Mouse (Mus musculus): ENCODE measurements at regions not wholly inside any gene's neighbourhood (a gene's known extent, or its start where the extent isn't known, plus 50 kb on each side); places are given as distances from the start of the nearest gene placed in this dataset.

DNA sequence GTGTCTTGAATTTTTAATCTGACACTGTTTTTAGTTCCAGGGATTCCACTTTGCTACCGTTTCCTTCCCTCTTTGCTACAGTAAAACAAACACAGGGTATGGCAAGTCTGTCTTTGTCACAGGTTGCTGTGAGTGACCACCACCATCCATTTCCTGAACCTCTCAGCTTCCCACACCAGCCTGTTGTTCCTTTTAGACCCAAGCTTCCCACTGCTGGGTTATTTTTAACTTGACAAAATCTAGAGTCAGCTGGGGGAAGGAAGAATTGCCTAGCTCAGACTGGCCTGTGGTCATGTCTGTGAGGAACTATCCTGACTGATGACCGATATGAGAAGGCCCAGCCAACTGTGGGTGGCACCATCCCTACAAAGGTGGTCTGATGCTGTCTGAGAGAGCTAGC lies 239.4 kb upstream of the Myt1l start:
- DNase-seq, result no peak

DNA sequence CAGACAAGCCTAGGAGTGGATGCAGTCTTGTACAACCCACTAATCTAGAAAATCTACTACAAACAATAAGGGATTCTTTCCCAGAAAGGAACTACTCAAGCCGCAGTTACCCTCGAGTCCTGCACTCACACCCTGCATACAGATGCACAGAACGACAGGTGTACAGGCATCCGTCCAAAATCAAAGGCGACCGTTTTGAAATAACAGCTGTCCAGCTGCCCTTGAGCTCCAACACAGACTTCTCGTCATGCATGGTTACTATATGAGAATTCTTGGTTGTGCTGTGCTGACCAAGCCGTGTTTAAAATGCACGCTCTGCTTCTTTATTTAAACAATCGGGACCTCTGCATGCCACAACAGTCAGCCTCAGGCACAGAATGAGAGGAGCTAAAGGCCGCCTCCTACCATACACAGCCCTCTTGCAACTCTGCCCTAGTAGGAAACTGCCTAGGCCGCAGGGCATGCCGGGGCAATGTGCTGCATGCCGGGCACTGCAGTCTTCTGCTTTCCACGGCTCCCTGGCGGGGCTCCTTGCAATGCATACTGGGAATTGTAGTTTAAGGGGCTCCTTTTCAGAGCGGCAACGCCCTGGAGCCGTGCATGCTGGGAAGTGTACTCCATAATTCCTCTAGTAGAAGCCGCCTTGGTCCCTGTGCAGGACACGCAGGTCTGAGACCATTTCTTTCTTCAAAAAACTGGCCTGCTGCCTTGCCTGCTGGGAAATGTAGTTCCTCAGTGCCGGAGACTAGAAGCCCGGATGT lies 237.4 kb upstream of the Myt1l start:
- DNase-seq, result peak; percentile 93 to 96

DNA sequence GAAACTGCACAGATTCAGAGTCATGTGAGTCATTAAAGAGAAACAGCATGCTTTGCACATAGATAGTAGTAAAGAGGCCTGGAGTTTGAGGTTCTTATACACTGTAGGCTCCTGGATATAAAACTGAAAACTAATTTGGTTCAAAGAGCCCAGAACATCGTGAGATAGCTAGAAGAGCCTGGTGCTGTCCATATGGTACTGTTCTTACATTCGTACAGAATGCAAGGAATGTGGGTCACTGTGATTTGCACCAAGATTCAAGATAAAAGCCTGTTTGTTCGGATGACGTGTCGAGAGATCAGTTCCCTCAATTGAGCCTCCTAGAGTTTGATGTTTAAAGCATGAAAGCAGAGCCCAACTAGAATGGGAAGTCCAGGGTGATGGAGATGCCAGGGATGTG lies 230.2 kb upstream of the Myt1l start:
- no peak for DNase-seq

DNA sequence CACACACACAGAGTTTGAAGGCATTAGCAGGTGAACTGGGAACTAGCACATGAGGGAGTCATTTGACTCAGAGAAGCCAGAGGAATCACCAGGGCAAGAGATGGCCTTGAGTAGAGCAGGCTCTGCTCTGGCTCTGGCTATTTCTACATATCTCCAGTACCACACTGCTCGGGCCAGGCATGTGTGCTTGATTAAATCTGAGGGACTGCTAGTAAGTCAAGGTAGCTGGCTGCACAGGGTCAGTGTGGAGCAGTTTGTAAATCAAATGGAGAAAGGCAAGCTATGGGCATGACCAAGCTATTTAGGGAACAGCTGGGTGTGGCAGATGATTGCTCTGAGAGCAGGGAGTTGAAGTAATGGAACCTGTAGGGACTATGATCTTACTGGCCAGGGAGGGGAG lies 212.5 kb upstream of the Myt1l start:
- DNase-seq, result no peak

DNA sequence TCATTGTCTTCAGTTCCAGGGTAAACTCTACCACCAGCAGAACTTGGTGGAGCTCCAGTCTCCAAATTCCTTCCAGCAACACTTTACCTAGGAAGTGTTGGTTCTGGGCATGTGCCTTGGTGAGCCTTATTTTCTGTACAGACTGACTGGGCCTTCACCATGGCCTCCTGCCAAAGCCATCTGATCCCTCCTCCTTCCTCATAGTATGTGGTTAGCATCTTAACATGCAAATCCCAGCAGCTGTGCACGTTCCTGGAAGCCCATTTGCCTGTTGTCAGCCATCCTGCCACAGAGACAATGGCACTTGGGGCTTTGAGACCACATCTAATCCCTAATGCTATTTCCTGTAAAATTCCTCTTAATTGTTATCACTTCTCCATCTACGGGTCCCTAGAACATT lies 206.7 kb upstream of the Myt1l start:
- DNase-seq, result no peak

DNA sequence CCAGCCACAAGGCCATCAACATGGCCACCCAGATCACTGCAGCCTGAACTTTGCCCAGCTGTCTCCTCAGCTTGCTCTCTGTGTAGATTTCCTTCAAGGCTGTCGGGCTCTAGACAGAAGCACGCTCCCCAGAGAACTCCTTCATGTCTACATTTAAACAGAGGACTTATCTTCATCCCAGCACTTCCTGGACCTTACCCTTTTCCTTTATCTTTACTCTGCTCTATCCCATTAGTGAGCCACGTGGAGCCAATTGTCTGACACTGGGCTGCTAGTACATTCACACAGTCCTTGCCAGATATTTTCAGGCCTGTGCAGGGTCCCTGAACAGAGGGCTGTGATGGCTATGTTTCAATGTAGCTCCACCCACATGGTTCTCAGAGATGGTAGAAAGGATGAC lies 204.7 kb upstream of the Myt1l start:
- no peak for DNase-seq

DNA sequence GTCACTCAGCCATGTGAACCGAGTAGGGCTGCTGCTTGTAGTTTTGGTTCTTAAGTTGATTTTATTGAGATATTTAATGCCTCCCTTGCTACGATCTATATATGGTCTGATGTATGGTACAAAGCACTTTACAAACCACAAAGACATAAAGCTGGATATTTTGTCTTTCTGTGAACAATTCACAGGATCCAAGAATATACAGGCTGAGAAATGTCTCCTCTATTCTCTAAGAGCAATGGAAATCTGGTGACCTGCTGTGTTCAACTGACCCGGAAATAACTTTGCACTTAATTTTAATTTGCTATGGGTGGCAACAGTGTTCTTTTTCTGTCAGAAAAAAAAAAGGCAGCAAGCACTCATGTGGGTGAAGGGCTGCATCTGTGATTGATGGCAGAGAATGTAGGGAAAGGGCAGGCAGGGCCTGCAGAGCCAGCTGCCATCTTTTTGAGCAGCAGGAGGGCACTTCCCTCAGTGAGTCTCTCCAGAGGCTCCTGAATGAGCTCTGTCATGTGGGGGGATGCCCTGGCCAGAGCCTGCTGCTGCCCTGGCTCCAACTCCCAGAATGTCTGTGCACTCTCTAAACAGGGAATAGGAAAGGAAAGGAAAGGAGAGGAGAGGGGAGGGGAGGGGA lies 192.2 kb upstream of the Myt1l start:
- no peak for DNase-seq

DNA sequence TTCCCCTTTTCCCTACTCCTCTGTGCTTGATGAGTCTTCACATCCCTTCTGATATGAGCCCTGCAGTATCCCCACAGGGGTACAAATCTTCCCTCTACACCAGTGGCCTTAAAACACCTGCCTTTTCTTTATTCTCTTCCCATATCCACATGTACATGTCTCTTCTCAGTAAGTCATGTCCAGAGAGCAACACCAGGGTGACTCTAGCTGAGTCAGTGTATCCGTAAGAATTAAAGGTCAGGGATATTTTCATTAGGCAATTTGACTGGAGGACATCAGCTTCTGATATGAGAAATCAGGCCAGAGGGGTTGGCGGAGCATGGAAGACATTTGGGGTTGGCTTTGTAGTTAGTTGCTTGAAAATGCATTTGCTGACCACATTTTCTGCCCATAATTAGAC lies 190.8 kb upstream of the Myt1l start:
- DNase-seq, result no peak

DNA sequence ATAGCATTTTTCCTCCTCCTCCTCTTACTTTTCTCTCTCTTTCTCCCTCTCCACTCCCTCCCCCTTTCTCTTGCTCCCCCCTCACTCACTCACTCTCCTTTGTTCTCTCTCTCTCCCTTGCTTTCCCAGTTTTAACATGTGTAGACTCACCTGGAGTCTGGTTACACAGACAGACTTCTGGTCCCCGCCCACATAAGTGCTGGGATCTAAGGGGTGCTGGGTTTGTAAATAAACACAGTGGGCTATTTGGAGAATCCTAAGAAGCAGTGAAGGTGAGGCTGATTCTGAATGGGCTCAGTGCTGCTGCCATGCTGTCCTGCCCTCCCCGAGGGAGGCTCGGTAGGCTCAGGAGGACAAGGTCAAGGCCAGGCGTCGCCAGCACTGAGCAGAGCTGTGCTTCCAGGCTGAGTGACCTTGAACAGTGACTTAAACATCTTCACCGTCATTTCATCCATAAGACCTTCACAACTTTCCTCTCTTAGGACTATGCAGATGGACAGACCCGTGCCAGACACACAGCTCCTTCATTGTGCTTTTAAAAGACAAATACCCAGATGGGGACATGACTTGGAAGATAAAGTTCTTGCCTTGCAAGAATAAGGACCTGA lies 186.7 kb upstream of the Myt1l start:
- no peak for DNase-seq

DNA sequence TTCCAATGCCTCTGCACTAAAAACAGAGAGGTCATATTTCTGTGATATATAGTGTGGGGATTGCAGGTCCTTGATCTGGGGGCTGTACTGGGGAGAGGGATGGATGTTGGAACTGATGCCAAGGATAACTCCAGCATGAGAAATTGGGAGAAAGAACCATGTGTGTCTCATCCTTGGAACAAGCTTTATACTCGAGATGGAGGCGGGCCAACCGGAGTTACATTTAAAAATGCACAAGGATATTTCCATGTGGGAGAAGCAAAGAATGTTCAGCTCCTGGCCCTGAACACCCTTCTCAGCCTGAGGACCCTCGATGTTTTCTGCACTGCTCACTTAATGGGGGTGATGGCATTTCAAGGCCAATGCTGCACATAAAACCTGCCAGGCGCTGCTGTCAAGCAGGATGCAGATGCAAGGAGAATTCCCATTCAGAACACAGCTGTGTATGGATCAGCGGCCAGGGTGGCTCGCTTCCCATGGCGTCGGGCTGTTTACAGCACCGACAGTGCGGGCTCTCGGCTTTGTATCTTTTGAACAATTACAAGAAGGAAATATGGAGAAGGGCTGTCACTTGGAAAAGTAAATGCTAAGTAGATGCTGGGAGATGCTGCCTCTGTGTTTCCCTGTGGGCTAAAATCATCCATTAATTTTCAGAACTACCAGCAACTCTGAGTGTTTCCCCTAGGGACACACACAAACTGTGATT lies 184.9 kb upstream of the Myt1l start:
- DNase-seq, result peak in 1 of 2 experiments; percentile 7

DNA sequence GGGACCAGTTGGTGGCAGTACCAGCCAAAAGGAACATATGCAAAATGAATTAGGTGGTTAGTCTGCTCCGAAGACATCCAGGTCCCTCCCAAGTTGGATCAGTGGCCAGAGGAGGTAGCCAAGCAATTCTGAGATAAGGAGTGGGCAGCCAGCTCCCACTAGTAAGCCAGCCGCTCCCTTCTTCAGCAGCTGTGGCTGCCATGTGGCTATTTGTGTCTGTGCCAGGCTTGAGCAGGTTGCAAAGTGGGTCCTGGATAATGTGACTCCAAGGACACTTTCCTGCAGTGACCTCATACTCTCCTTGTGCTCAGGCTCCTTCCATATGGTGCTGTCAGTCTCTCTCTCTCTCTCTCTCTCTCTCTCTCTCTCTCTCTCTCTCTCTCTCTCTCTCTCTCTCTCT lies 179.5 kb upstream of the Myt1l start:
- no peak for DNase-seq

DNA sequence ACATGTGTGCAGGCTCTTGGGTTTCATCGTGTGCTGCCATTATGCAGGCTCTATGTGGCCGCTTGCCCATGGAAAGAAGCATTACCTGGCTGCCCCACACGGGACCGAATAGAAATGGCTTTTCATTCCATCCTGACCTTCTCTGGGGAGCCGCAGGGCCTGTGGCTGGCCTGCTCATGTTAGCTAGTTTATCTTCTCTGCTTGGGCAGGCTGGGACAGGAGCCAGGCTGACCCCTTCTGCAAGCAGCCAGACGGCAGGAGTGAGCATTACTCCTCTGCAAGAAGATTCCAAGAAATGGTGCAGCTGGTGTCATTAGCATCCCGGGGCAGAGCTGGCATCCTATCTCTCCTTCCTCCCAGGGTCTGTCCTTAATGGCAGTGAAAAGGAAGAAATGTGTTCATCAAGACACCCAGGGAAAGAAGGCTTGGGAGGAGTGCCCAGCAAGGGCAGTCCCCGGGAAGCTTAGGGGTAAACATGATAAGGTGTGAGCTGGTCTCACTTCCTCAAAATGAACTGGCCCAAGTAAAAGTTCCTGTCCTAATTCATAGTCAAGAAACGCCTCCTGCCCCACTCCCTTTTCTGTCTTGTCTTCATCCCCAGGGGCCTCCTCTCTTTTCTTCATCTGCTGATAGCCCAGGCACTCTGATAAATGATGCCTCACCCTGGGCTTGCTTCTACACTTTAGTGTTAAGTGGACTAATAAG lies 178.9 kb upstream of the Myt1l start:
- DNase-seq, result peak; percentile 22 to 25

DNA sequence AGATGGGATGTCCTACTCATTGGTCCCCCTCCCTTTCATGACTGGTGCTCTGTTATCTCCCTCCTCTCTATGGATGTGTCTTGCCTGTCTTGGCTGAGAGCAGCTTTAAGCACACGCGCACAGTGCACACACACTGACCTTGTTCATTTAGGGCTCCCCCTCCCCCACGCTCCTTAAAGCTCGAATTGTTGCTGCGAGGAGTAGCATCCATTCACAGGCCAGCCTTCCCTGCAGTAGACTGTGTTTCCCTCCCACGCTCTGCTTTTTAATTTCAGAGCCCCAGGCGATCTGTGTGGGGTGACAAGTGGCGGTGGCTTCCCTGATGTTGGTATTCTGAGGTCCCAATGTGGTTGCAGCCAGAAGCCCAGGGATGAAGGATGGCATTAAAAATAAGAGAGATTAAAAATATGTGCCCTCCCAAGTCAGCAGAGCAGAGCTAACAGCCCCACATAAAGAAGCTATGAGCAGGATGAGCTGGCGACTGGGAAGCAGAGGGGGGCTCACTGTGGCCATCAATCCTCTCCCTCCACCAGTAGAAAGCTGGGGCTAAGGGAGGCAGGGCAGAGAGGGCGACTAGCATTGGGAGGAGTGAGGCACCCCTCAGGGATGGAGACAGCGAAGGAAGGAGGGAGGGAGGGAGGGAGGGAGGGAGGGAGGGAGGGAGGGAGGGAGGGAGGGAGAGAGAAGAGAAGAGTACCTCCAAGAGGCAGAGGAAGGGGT lies 174.2 kb upstream of the Myt1l start:
- DNase-seq, result peak; percentile 23 to 43

DNA sequence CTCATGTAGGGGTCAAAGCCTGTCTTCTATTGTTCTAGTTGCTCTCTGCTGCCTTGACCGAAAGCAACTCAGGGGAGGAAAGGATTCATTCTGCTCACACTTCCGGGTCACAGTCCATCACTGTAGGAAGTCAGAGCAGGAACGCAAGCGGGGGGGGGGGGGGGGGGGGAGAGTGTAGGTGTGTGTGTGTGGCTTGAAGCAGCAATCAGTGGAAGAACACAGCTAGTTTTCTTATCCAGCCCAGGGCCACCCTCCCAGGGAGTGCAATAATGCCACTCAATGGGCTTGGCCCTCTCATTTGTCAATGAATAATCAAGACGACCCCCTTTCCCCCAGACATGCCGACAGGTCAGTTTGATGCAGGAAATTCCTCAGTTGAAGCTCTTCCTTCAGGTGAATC lies 173.4 kb upstream of the Myt1l start:
- no peak for DNase-seq

DNA sequence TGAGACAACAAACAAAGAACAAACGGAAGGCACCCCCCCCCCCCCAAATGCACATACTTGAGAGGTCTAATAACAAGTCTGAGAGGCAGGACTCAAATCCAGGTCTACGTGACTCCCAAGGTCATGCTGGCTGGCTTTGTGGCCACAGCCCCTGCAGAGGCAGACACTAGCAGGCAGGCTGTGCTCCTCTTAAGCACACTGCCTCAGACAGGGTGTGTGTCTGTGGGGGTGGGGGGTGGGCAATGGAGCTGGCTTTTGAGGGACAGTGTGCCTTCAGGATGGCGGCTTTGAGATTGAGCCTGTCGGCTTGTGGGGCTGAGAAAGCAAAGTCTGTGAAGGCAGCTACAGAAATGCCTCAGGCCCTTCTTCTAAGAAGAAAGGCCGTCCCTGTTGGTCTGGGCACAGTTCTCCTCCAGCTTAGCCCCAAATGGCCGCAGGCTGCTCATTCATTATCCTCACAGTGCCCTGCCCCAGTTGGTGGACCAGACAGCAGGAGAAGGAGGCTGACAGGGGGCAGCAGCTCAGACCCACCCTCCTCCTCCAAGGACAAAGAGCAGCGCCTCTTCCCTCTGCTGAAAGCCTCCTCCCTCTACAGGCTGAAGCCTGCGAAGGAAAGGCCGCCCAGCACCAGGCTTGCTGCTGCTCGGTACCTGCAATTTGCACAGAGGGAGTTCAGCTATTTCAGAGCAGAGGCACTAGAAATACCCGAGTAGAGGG lies 171.3 kb upstream of the Myt1l start:
- peak in 1 of 2 experiments; percentile 22 for DNase-seq

DNA sequence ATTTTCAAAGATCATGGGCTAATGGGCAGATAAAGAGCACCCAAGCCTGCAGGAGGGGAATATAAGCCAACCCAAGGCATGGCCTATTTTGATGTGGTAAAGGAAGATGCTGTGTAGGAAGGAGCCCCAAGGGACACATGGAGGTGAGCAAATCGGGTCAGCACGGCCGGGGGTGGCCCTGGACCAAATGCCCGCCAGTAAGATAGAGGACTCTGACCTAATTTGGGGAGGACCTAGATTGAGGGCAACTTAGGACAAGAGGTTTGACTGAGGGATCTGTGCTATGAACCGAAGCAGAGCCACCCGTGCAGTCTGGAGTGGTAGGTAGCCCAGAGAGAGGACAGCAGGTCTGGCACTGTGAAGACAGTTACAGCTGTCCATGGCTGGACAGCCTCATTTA lies 166.9 kb upstream of the Myt1l start:
- no peak for DNase-seq

DNA sequence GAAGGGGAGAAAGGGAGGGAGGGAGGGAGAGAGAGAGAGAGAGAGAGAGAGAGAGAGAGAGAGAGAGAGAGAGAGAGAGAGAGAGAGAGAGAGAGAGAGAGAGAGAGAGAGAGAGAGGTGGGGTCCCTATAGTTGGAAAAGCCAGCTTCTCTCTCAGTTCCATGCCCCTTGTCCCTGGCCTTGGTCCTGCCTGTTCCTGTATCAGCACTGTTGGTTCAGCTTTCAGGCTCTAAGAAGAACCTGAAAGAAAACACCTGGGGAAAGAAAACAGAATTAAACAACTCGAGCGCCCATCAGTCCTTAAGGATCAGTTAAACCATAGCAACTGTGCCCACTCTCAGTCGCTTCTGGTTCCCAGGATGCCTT lies 160.5 kb upstream of the Myt1l start:
- DNase-seq, result peak; percentile 21 to 44

DNA sequence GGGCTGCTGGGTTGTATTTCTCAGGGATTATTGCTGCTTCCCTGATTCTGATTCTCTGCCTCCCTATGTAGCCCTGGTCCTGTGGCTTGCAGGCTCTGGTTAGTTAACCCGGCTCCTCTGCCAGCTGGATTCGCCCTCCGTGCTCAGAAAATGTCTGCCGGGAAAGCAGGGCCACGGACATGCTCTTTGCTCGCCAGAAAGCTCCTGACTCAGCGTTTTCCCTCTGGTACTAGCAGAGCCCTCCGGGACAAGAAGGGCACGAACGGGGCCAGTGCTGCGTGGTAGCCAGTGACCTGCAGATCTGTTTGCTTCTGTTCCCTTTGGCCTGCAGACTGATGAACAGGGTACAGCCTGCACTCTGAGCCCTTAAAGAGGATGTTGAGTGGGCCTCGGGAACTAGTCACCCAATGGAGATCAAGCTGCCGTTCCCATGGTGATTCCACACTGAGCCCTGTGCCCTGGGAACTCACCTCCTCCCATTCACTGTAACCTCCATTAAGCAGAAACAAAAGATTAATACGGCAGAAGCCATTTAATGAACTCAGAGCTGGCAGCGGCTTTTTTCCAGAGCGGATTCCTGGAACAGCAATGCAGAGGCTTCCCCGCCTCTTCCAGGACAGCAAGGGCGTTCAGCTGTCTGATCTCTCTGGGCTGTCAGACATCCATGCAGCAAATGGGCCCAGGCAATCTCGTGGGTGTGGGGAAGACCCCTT lies 159.9 kb upstream of the Myt1l start:
- peak; percentile 31 to 48 for DNase-seq

DNA sequence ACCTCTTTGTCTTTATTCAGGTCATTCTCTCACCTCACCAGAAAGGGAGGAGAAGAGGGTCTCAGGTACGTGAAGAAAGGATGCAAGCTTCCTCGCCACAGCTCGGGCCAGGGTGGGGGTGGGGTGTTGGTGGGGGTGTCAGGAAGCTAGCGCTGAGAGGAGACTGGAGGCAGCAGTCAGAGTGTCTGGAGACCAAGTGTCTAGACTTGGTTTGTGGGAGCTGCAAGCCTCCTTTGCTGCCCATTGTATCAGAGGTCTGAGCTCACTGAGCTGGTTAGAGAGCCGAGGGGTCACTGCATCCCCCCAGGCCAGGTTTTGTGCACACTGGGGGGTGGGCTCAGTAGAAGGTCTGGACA lies 159.4 kb upstream of the Myt1l start:
- no peak for DNase-seq

DNA sequence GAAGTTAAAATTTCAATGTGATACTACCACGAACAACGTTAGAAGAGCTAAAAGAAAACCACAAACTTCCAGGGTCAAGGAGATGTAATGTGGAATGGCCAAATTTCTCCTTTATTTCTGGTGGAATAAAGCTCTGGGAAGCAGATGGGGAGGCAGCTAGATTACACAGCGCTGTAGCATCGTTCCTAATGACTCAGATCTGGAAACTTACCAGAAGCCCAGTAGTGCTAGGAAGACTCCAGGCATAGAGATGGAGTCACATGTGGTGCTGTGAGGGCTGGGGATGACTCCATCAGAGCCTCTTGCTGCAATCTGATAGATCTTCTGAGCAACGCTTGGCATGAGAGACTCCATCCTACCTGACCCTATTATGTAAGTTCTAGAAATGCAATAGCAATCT lies 136.4 kb upstream of the Myt1l start:
- no peak for DNase-seq

DNA sequence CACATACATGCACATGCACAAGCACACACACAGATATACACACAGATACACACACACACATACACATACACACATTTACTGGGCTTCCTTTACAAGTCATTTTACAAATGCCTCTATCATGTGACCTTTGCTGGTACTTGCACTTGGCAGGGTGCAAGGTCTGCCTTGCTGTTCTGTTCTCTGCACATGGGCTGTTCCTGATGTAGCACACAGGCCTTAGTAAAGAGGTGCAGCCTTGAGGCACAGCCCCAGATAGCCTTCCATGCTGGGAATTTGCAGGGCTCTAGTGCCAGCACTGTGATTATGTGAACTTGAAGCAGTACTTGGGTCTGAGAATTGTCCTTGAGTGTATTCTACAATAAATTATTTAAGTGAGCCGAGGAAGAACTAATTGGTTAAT lies 133.9 kb upstream of the Myt1l start:
- DNase-seq, result no peak
